Mouse (Mus musculus): ENCODE data around the gene Sdsl. TPM values are rescaled to one million over a fixed set of nuclear protein-coding genes. Genes with fewer than 3 reads are reported as not detected.
"Not testable (repeated sequence)": the region's sequence is repeated elsewhere in the genome, so short reads cannot be mapped to it uniquely, and the experiment has no call there.

Sdsl gene
- polyA plus RNA-seq, 1 experiment from 2014 or later = 7.9 TPM

- peak overlapping the region; percentile 19; the same call in 1 of the 2 replicates for H3K4me3 ChIP-seq
- H3K27ac ChIP-seq = peak overlapping the region; percentile 57
- DNase-seq (ENCODE audit: low spot score) = peak; percentile 78
- H3K27me3 ChIP-seq (ENCODE audit: insufficient read depth, poor library complexity, severe bottlenecking) = no peaks in the 10 kb centered on the region; the same call in 1 of the 2 replicates
- 22% methylated on average over 16 of the region's 16 CpGs for WGBS
- H3K4me1 ChIP-seq (replicated peaks) = peaks cover 31% of the 10 kb centered on the region
- no peaks in the 10 kb centered on the region for H3K36me3 ChIP-seq
- peaks cover 5% of the 10 kb centered on the region for H3K9me3 ChIP-seq
Measured at GRCm38 (mm10) chr5:120505368-120505767, 32.8 kb upstream of the Sdsl start.

GRCm38 (mm10) chr5:120503144-120503795, 30.7 kb upstream of the Sdsl start, which contains the start of gene Plbd2:
Gene Plbd2 (minus strand): TSS chr5:120503625.
- peak within 1 kb of the TSS; percentile 96 for H3K4me3 ChIP-seq
- no peaks in the 10 kb centered on the region; the same call in 1 of the 2 replicates for H3K27me3 ChIP-seq (ENCODE audit: insufficient read depth, poor library complexity, severe bottlenecking)
- peaks cover 26% of the 10 kb centered on the region for H3K4me1 ChIP-seq (replicated peaks)
- under 1% methylated on average over 55 of the region's 55 CpGs for WGBS
- H3K36me3 ChIP-seq = peaks cover 9% of the 10 kb centered on the region
- no peaks in the 10 kb centered on the region for H3K9me3 ChIP-seq
- peak; percentile 96 for DNase-seq (ENCODE audit: low spot score)
- H3K27ac ChIP-seq = peak within 1 kb of the TSS; percentile 89

GRCm38 (mm10) chr5:120502675-120503143, 30.1 kb upstream of the Sdsl start:
- DNase-seq (ENCODE audit: low spot score) = no peak
- Histone ChIP-seq H3K4me1 (replicated peaks) (peaks cover 26% of the 10 kb centered on the region), H3K9me3 (no peaks in the 10 kb centered on the region), H3K36me3 (peaks cover 11% of the 10 kb centered on the region), H3K27me3 (ENCODE audit: insufficient read depth, poor library complexity, severe bottlenecking) (no peaks in the 10 kb centered on the region), H3K4me3 (peak overlapping the region; percentile 96), H3K27ac (peak overlapping the region; percentile 89)
- WGBS = 12% methylated on average over 12 of the region's 12 CpGs

- WGBS = 67% methylated on average over 9 of the region's 9 CpGs
- Histone ChIP-seq H3K27me3 (ENCODE audit: insufficient read depth, poor library complexity, severe bottlenecking) (no peaks in the 10 kb centered on the region), H3K4me1 (replicated peaks) (peaks cover 26% of the 10 kb centered on the region), H3K27ac (no peak overlapping the region), H3K4me3 (peak overlapping the region; percentile 96), H3K9me3 (no peaks in the 10 kb centered on the region), H3K36me3 (peaks cover 15% of the 10 kb centered on the region)
- no peak for DNase-seq (ENCODE audit: low spot score)
Measured at GRCm38 (mm10) chr5:120502147-120502621, 29.6 kb upstream of the Sdsl start.

GRCm38 (mm10) chr5:120500609-120501008, 28.0 kb upstream of the Sdsl start:
- H3K27me3 ChIP-seq (ENCODE audit: insufficient read depth, poor library complexity, severe bottlenecking); DNase-seq (ENCODE audit: low spot score); H3K27ac ChIP-seq; H3K4me3 ChIP-seq; H3K9me3 ChIP-seq: not testable (repeated sequence)
- WGBS = 85% methylated on average over 9 of the region's 9 CpGs
- Histone ChIP-seq H3K36me3 (peaks cover 30% of the 10 kb centered on the region), H3K4me1 (replicated peaks) (peaks cover 25% of the 10 kb centered on the region)

- H3K4me1 ChIP-seq (replicated peaks) = peaks cover 33% of the 10 kb centered on the region
- no peak overlapping the region for H3K27ac ChIP-seq
- H3K4me3 ChIP-seq = no peak overlapping the region
- peaks cover 44% of the 10 kb centered on the region for H3K36me3 ChIP-seq
- DNase-seq (ENCODE audit: low spot score) = no peak
- no peaks in the 10 kb centered on the region for H3K27me3 ChIP-seq (ENCODE audit: insufficient read depth, poor library complexity, severe bottlenecking)
- no peaks in the 10 kb centered on the region for H3K9me3 ChIP-seq
- 86% methylated on average over 4 of the region's 4 CpGs for WGBS
Measured at GRCm38 (mm10) chr5:120499202-120499601, 26.6 kb upstream of the Sdsl start.

GRCm38 (mm10) chr5:120497071-120497470, 24.5 kb upstream of the Sdsl start:
- H3K27me3 ChIP-seq (ENCODE audit: insufficient read depth, poor library complexity, severe bottlenecking) = no peaks in the 10 kb centered on the region
- WGBS = 91% methylated on average over 3 of the region's 3 CpGs
- peaks cover 64% of the 10 kb centered on the region for H3K36me3 ChIP-seq
- H3K4me3 ChIP-seq = no peak overlapping the region
- DNase-seq (ENCODE audit: low spot score) = no peak
- H3K9me3 ChIP-seq = no peaks in the 10 kb centered on the region
- H3K4me1 ChIP-seq (replicated peaks) = peaks cover 28% of the 10 kb centered on the region
- H3K27ac ChIP-seq = no peak overlapping the region

GRCm38 (mm10) chr5:120495703-120496226, 23.2 kb upstream of the Sdsl start:
- DNase-seq (ENCODE audit: low spot score) = no peak
- 91% methylated on average over 13 of the region's 13 CpGs for WGBS
- H3K9me3 ChIP-seq = no peaks in the 10 kb centered on the region
- H3K36me3 ChIP-seq = peaks cover 76% of the 10 kb centered on the region
- H3K4me1 ChIP-seq (replicated peaks) = peaks cover 23% of the 10 kb centered on the region
- H3K4me3 ChIP-seq = no peak overlapping the region
- H3K27me3 ChIP-seq (ENCODE audit: insufficient read depth, poor library complexity, severe bottlenecking) = no peaks in the 10 kb centered on the region
- H3K27ac ChIP-seq = peak overlapping the region; percentile 35; the same call in 1 of the 2 replicates

- H3K27ac ChIP-seq = peak overlapping the region; percentile 35; the same call in 1 of the 2 replicates
- H3K4me3 ChIP-seq = no peak overlapping the region
- peaks cover 82% of the 10 kb centered on the region for H3K36me3 ChIP-seq
- WGBS = 73% methylated on average over 10 of the region's 10 CpGs
- H3K9me3 ChIP-seq = no peaks in the 10 kb centered on the region
- no peaks in the 10 kb centered on the region for H3K27me3 ChIP-seq (ENCODE audit: insufficient read depth, poor library complexity, severe bottlenecking)
- no peak for DNase-seq (ENCODE audit: low spot score)
- peaks cover 23% of the 10 kb centered on the region for H3K4me1 ChIP-seq (replicated peaks)
Measured at GRCm38 (mm10) chr5:120495064-120495702, 22.6 kb upstream of the Sdsl start.

- DNase-seq (ENCODE audit: low spot score) = peak; percentile 30
- Histone ChIP-seq H3K27ac (peak overlapping the region; percentile 24; the same call in 1 of the 2 replicates), H3K9me3 (no peaks in the 10 kb centered on the region)
Measured at GRCm38 (mm10) chr5:120493873-120494395, 21.3 kb upstream of the Sdsl start.

GRCm38 (mm10) chr5:120493440-120493839, 20.8 kb upstream of the Sdsl start:
- Histone ChIP-seq H3K27me3 (ENCODE audit: insufficient read depth, poor library complexity, severe bottlenecking) (no peaks in the 10 kb centered on the region), H3K27ac (peak overlapping the region; percentile 24; the same call in 1 of the 2 replicates), H3K9me3 (no peaks in the 10 kb centered on the region), H3K4me1 (replicated peaks) (peaks cover 23% of the 10 kb centered on the region), H3K4me3 (no peak overlapping the region), H3K36me3 (peaks cover 88% of the 10 kb centered on the region)
- no peak for DNase-seq (ENCODE audit: low spot score)
- 90% methylated on average over 6 of the region's 6 CpGs for WGBS

More at GRCm38 (mm10) chr5:120493873-120494395, 21.3 kb upstream of the Sdsl start:
- Histone ChIP-seq H3K4me1 (replicated peaks) (peaks cover 23% of the 10 kb centered on the region), H3K4me3 (no peak overlapping the region), H3K36me3 (peaks cover 88% of the 10 kb centered on the region), H3K27me3 (ENCODE audit: insufficient read depth, poor library complexity, severe bottlenecking) (no peaks in the 10 kb centered on the region)
- WGBS = 83% methylated on average over 9 of the region's 9 CpGs

- 64% methylated on average over 11 of the region's 11 CpGs for WGBS
- Histone ChIP-seq H3K36me3 (peaks cover 92% of the 10 kb centered on the region), H3K9me3 (no peaks in the 10 kb centered on the region)
Measured at GRCm38 (mm10) chr5:120492437-120492836, 19.8 kb upstream of the Sdsl start.

More at GRCm38 (mm10) chr5:120492437-120492836, 19.8 kb upstream of the Sdsl start:
- DNase-seq (ENCODE audit: low spot score) = peak; percentile 58
- no peak overlapping the region for H3K4me3 ChIP-seq
- no peak overlapping the region for H3K27ac ChIP-seq
- no peaks in the 10 kb centered on the region for H3K27me3 ChIP-seq (ENCODE audit: insufficient read depth, poor library complexity, severe bottlenecking)
- H3K4me1 ChIP-seq (replicated peaks) = peaks cover 23% of the 10 kb centered on the region

Measured in hindbrain, embryonic 10.5 days (tissue).